Mouse (Mus musculus) liver, embryonic 15.5 days (tissue): ENCODE data around the gene Sema3b. TPM values are rescaled to one million over a fixed set of nuclear protein-coding genes. Genes with fewer than 3 reads are reported as not detected.

Experiments used
- ATAC-seq: fragments of 200-750 bp; cut with Nextera tagmentation; 2 replicates; pipeline ENCODE4 v1.8.0; 2017; ENCODE audit warnings: moderate number of reproducible peaks, mild to moderate bottlenecking, moderate library complexity; ENCODE audit not compliant: insufficient read depth
- H3K27ac ChIP-seq: fragments of 300-500 bp; sonication (generic); replicated peaks from 2 replicates; pipeline ENCODE4 v1.5.1; 2015; ENCODE audit warnings: mild to moderate bottlenecking, inconsistent platforms
- H3K27me3 ChIP-seq: fragments of 300-500 bp; sonication (generic); 2 replicates; pipeline ENCODE4 v1.6.1; 2015; ENCODE audit warnings: mild to moderate bottlenecking, inconsistent platforms
- H3K36me3 ChIP-seq: fragments of 300-500 bp; sonication (generic); replicated peaks from 2 replicates; pipeline ENCODE4 v1.6.1; 2015; ENCODE audit warnings: moderate library complexity, mild to moderate bottlenecking, inconsistent platforms
- H3K4me1 ChIP-seq: fragments of 300-500 bp; sonication (generic); replicated peaks from 2 replicates; pipeline ENCODE4 v1.6.1; 2015; ENCODE audit warnings: inconsistent platforms
- H3K4me2 ChIP-seq: fragments of 300-500 bp; sonication (generic); 2 replicates; pipeline ENCODE4 v1.6.1; 2015; ENCODE audit warnings: moderate library complexity, mild to moderate bottlenecking, inconsistent platforms
- H3K4me3 ChIP-seq: fragments of 300-500 bp; sonication (generic); replicated peaks from 2 replicates; pipeline ENCODE4 v1.5.1; 2015; ENCODE audit warnings: mild to moderate bottlenecking, inconsistent platforms
- H3K9ac ChIP-seq: fragments of 300-500 bp; sonication (generic); 2 replicates; pipeline ENCODE4 v1.6.1; 2015; ENCODE audit warnings: moderate library complexity, mild to moderate bottlenecking, inconsistent platforms
- H3K9me3 ChIP-seq: fragments of 300-500 bp; sonication (generic); replicated peaks from 2 replicates; pipeline ENCODE4 v1.6.1; 2016; ENCODE audit warnings: inconsistent platforms
- WGBS: fragments of 180-500 bp; shearing (Covaris S2); methylation state at CpG from one replicate; pipeline ENCODE4 v1.1.7; 2015; ENCODE audit warnings: mixed read lengths; ENCODE audit not compliant: insufficient replicate concordance; 5-methylcytosine and 5-hydroxymethylcytosine counted together
- polyA plus RNA-seq: library from polyadenylated mRNA; unstranded; fragments of >200 nt; fragmentation: Nextera tagmentation; extraction: Ambion mirVana; gene quantifications from 2 replicates; pipeline ENCODE4 v1.2.1, GENCODE M21; 2015

Gene Sema3b
- polyA plus RNA-seq: 0.74 and 0.77 TPM in 2 replicates

- H3K27ac ChIP-seq: no peak within 1 kb of the TSS
Measured at GRCm38 (mm10) chr9:107608741-107609432, at the start of gene Sema3b. Gene Sema3b (minus strand): TSS chr9:107609229.

GRCm38 (mm10) chr9:107658096-107658495 is 49.1 kb upstream of the Sema3b start:
- Histone ChIP-seq H3K9ac (no peak overlapping the region), H3K4me3 (no peak overlapping the region), H3K36me3 (0 out of 2 replicates have a peak, but pooled peaks cover 5% of the 10 kb centered on the region), H3K27me3 (peaks cover 8% of the 10 kb centered on the region; the same call in 1 of the 2 replicates), H3K27ac (no peak overlapping the region), H3K4me1 (peaks cover 3% of the 10 kb centered on the region; the same call in 1 of the 2 replicates), H3K9me3 (no peaks in the 10 kb centered on the region), H3K4me2 (no peak overlapping the region)
- 57% methylated on average over 6 of the region's 6 CpGs for WGBS
- no peak for ATAC-seq

More at GRCm38 (mm10) chr9:107608741-107609432, at the start of gene Sema3b:
- 55% methylated on average over 12 of the region's 12 CpGs for WGBS
- no peak within 1 kb of the TSS for H3K9ac ChIP-seq
- no peaks in the 10 kb centered on the region for H3K9me3 ChIP-seq
- H3K4me2 ChIP-seq: no peak within 1 kb of the TSS
- no peak for ATAC-seq
- peaks cover 3% of the 10 kb centered on the region for H3K36me3 ChIP-seq
- H3K4me1 ChIP-seq: peaks cover 61% of the 10 kb centered on the region
- no peak within 1 kb of the TSS for H3K4me3 ChIP-seq
- H3K27me3 ChIP-seq: peaks cover 20% of the 10 kb centered on the region

GRCm38 (mm10) chr9:107657144-107657543 is 48.1 kb upstream of the Sema3b start:
- ATAC-seq: no peak

GRCm38 (mm10) chr9:107654585-107654984 is 45.6 kb upstream of the Sema3b start:
- H3K27me3 ChIP-seq: peaks cover 7% of the 10 kb centered on the region; the same call in 1 of the 2 replicates
- 55% methylated on average over 4 of the region's 4 CpGs for WGBS

More at GRCm38 (mm10) chr9:107657144-107657543, 48.1 kb upstream of the Sema3b start:
- Histone ChIP-seq H3K9me3 (no peaks in the 10 kb centered on the region), H3K27ac (no peak overlapping the region), H3K4me3 (no peak overlapping the region), H3K9ac (no peak overlapping the region), H3K4me2 (no peak overlapping the region), H3K36me3 (0 out of 2 replicates have a peak, but pooled peaks cover 5% of the 10 kb centered on the region), H3K27me3 (peaks cover 5% of the 10 kb centered on the region; the same call in 1 of the 2 replicates), H3K4me1 (peaks cover 3% of the 10 kb centered on the region; the same call in 1 of the 2 replicates)
- WGBS: 68% methylated on average over 5 of the region's 5 CpGs

GRCm38 (mm10) chr9:107653474-107653873 is 44.4 kb upstream of the Sema3b start:
- H3K9me3 ChIP-seq: no peaks in the 10 kb centered on the region
- peak overlapping the region; percentile 49 for H3K27ac ChIP-seq
- no peak overlapping the region for H3K4me3 ChIP-seq
- ATAC-seq: peak; percentile 67
- peaks cover 7% of the 10 kb centered on the region; the same call in 1 of the 2 replicates for H3K27me3 ChIP-seq
- peaks cover 3% of the 10 kb centered on the region; the same call in 1 of the 2 replicates for H3K4me1 ChIP-seq
- WGBS: 45% methylated on average over 2 of the region's 2 CpGs
- no peak overlapping the region for H3K4me2 ChIP-seq
- no peak overlapping the region for H3K9ac ChIP-seq
- 0 out of 2 replicates have a peak, but pooled peaks cover 5% of the 10 kb centered on the region for H3K36me3 ChIP-seq

More at GRCm38 (mm10) chr9:107654585-107654984, 45.6 kb upstream of the Sema3b start:
- Histone ChIP-seq H3K36me3 (0 out of 2 replicates have a peak, but pooled peaks cover 5% of the 10 kb centered on the region), H3K9me3 (no peaks in the 10 kb centered on the region), H3K4me2 (no peak overlapping the region), H3K4me1 (peaks cover 3% of the 10 kb centered on the region; the same call in 1 of the 2 replicates), H3K9ac (no peak overlapping the region), H3K4me3 (no peak overlapping the region), H3K27ac (no peak overlapping the region)
- ATAC-seq: no peak

- no peak for ATAC-seq
Measured at GRCm38 (mm10) chr9:107650708-107651481, 41.9 kb upstream of the Sema3b start.

GRCm38 (mm10) chr9:107650225-107650624 is 41.2 kb upstream of the Sema3b start:
- Histone ChIP-seq H3K4me2 (no peak overlapping the region), H3K4me3 (no peak overlapping the region), H3K36me3 (no peaks in the 10 kb centered on the region), H3K9ac (no peak overlapping the region), H3K27me3 (peaks cover 3% of the 10 kb centered on the region; the same call in 1 of the 2 replicates), H3K27ac (no peak overlapping the region), H3K4me1 (peaks cover 3% of the 10 kb centered on the region), H3K9me3 (no peaks in the 10 kb centered on the region)
- 64% methylated on average over 7 of the region's 7 CpGs for WGBS
- ATAC-seq: no peak

More at GRCm38 (mm10) chr9:107650708-107651481, 41.9 kb upstream of the Sema3b start:
- H3K9me3 ChIP-seq: no peaks in the 10 kb centered on the region
- H3K9ac ChIP-seq: no peak overlapping the region
- H3K27ac ChIP-seq: no peak overlapping the region
- no peaks in the 10 kb centered on the region for H3K4me1 ChIP-seq
- no peaks in the 10 kb centered on the region for H3K36me3 ChIP-seq
- H3K4me2 ChIP-seq: no peak overlapping the region
- 44% methylated on average over 12 of the region's 12 CpGs for WGBS
- no peak overlapping the region for H3K4me3 ChIP-seq
- H3K27me3 ChIP-seq: 0 out of 2 replicates have a peak, but pooled peaks cover 2% of the 10 kb centered on the region

GRCm38 (mm10) chr9:107648767-107649166 is 39.7 kb upstream of the Sema3b start:
- Histone ChIP-seq H3K27ac (no peak overlapping the region), H3K27me3 (peaks cover 9% of the 10 kb centered on the region; the same call in 1 of the 2 replicates), H3K4me2 (no peak overlapping the region), H3K4me3 (no peak overlapping the region), H3K4me1 (peaks cover 16% of the 10 kb centered on the region), H3K36me3 (no peaks in the 10 kb centered on the region), H3K9ac (no peak overlapping the region), H3K9me3 (no peaks in the 10 kb centered on the region)
- ATAC-seq: no peak
- 58% methylated on average over 3 of the region's 3 CpGs for WGBS

GRCm38 (mm10) chr9:107646975-107647374 is 37.9 kb upstream of the Sema3b start:
- no peak for ATAC-seq
- 70% methylated on average over 6 of the region's 6 CpGs for WGBS

GRCm38 (mm10) chr9:107645577-107645976 is 36.5 kb upstream of the Sema3b start:
- no peak overlapping the region for H3K9ac ChIP-seq
- no peak overlapping the region for H3K27ac ChIP-seq
- H3K4me2 ChIP-seq: no peak overlapping the region
- peaks cover 9% of the 10 kb centered on the region; the same call in 1 of the 2 replicates for H3K27me3 ChIP-seq
- H3K36me3 ChIP-seq: no peaks in the 10 kb centered on the region
- 16% methylated on average over 5 of the region's 5 CpGs for WGBS
- peaks cover 24% of the 10 kb centered on the region for H3K4me1 ChIP-seq
- H3K4me3 ChIP-seq: no peak overlapping the region
- peak; percentile 40 for ATAC-seq
- H3K9me3 ChIP-seq: no peaks in the 10 kb centered on the region

More at GRCm38 (mm10) chr9:107646975-107647374, 37.9 kb upstream of the Sema3b start:
- Histone ChIP-seq H3K36me3 (no peaks in the 10 kb centered on the region), H3K4me2 (no peak overlapping the region), H3K9ac (no peak overlapping the region), H3K4me1 (peaks cover 24% of the 10 kb centered on the region), H3K9me3 (no peaks in the 10 kb centered on the region), H3K27me3 (peaks cover 9% of the 10 kb centered on the region; the same call in 1 of the 2 replicates), H3K4me3 (no peak overlapping the region), H3K27ac (no peak overlapping the region)
